Mouse (Mus musculus): ENCODE measurements at regions not wholly inside any gene's neighbourhood (a gene's known extent, or its start where the extent isn't known, plus 50 kb on each side); places are given as distances from the start of the nearest gene placed in this dataset.

- TF ChIP-seq CTCF (IDR thresholded peaks at IDR 0.05; ENCODE audit: control insufficient read depth, insufficient read depth, insufficient replicate concordance, low read depth, low read length): no peak
- TF ChIP-seq POLR2A (IDR thresholded peaks at IDR 0.05; ENCODE audit: control insufficient read depth, low read depth, low read length): no peak
These were observed 447.0 kb downstream of the Nova1 start for GRCm38 (mm10) chr12:46371747-46372146.

Measured in testis, adult 2 months (tissue).